Mouse (Mus musculus) heart, embryonic 12.5 days (tissue): Measurements from ENCODE around the gene Ppard. TPM values are rescaled to one million over a fixed set of nuclear protein-coding genes. Genes with fewer than 3 reads are reported as not detected.

Source experiments
- ATAC-seq: fragments of 200-750 bp; cut with Nextera tagmentation; 2 replicates; pipeline ENCODE4 v1.8.0; 2017; ENCODE audit warnings: moderate TSS enrichment, moderate library complexity; ENCODE audit not compliant: insufficient number of reproducible peaks, low FRiP score
- H3K27ac ChIP-seq: fragments of 300-500 bp; sonication (generic); 2 replicates; pipeline ENCODE4 v1.5.1; 2016; ENCODE audit warnings: mild to moderate bottlenecking, moderate library complexity; ENCODE audit not compliant: poor library complexity, severe bottlenecking
- H3K27me3 ChIP-seq: fragments of 300-500 bp; sonication (generic); replicated peaks from 2 replicates; pipeline ENCODE4 v1.6.1; 2016; ENCODE audit warnings: mild to moderate bottlenecking, moderate library complexity
- H3K36me3 ChIP-seq: fragments of 300-500 bp; sonication (generic); 2 replicates; pipeline ENCODE4 v1.6.1; 2016; ENCODE audit warnings: mild to moderate bottlenecking, moderate library complexity
- H3K4me1 ChIP-seq: fragments of 300-500 bp; sonication (generic); replicated peaks from 2 replicates; pipeline ENCODE4 v1.6.1; 2016; ENCODE audit warnings: mild to moderate bottlenecking
- H3K4me2 ChIP-seq: fragments of 300-500 bp; sonication (generic); 2 replicates; pipeline ENCODE4 v1.6.1; 2016; ENCODE audit warnings: mild to moderate bottlenecking, moderate library complexity
- H3K4me3 ChIP-seq: fragments of 300-500 bp; sonication (generic); 2 replicates; pipeline ENCODE4 v1.5.1; 2016; ENCODE audit warnings: mild to moderate bottlenecking
- H3K9ac ChIP-seq: fragments of 300-500 bp; sonication (generic); 2 replicates; pipeline ENCODE4 v1.6.1; 2016; ENCODE audit warnings: mild to moderate bottlenecking, moderate library complexity
- H3K9me3 ChIP-seq: fragments of 300-500 bp; sonication (generic); replicated peaks from 2 replicates; pipeline ENCODE4 v1.6.1; 2016; ENCODE audit warnings: mild to moderate bottlenecking, moderate library complexity
- WGBS: fragments of 180-500 bp; shearing (Covaris S2); methylation state at CpG from one replicate; pipeline ENCODE4 v1.1.7; 2016; 5-methylcytosine and 5-hydroxymethylcytosine counted together
- polyA plus RNA-seq: library from polyadenylated mRNA; unstranded; fragments of >200 nt; fragmentation: Nextera tagmentation; extraction: Ambion mirVana; gene quantifications from 2 replicates; pipeline ENCODE4 v1.2.1, GENCODE M21; 2016

Gene Ppard
- polyA plus RNA-seq, 1 experiment from 2014 or later, result 1.4 TPM

- no peak overlapping the region for H3K9ac ChIP-seq
- no peak overlapping the region for H3K27ac ChIP-seq
- WGBS, result 35% methylated on average over 6 of the region's 6 CpGs
- no peaks in the 10 kb centered on the region for H3K9me3 ChIP-seq
- no peaks in the 10 kb centered on the region for H3K27me3 ChIP-seq
- ATAC-seq, result no peak
- H3K36me3 ChIP-seq, result no peaks in the 10 kb centered on the region
- no peak overlapping the region for H3K4me2 ChIP-seq
- no peak overlapping the region for H3K4me3 ChIP-seq
- H3K4me1 ChIP-seq, result peaks cover 32% of the 10 kb centered on the region
Measured at GRCm38 (mm10) chr17:28272837-28273236, 40.3 kb downstream of the Ppard start.

- H3K27ac ChIP-seq, result no peak overlapping the region
- peaks cover 38% of the 10 kb centered on the region for H3K4me1 ChIP-seq
- 88% methylated on average over 3 of the region's 3 CpGs for WGBS
Measured at GRCm38 (mm10) chr17:28274739-28275138, 42.2 kb downstream of the Ppard start.

GRCm38 (mm10) chr17:28277226-28277625, 44.7 kb downstream of the Ppard start:
- Histone ChIP-seq H3K27me3 (no peaks in the 10 kb centered on the region), H3K4me2 (no peak overlapping the region), H3K4me3 (no peak overlapping the region), H3K36me3 (no peaks in the 10 kb centered on the region), H3K9ac (no peak overlapping the region), H3K27ac (no peak overlapping the region), H3K4me1 (peaks cover 38% of the 10 kb centered on the region), H3K9me3 (no peaks in the 10 kb centered on the region)
- WGBS, result 84% methylated on average over 14 of the region's 14 CpGs
- no peak for ATAC-seq

More at GRCm38 (mm10) chr17:28274739-28275138, 42.2 kb downstream of the Ppard start:
- Histone ChIP-seq H3K27me3 (no peaks in the 10 kb centered on the region), H3K9ac (no peak overlapping the region), H3K36me3 (no peaks in the 10 kb centered on the region), H3K4me2 (no peak overlapping the region), H3K4me3 (no peak overlapping the region), H3K9me3 (no peaks in the 10 kb centered on the region)
- no peak for ATAC-seq

- Histone ChIP-seq H3K27ac (no peak overlapping the region), H3K4me2 (no peak overlapping the region), H3K27me3 (no peaks in the 10 kb centered on the region), H3K4me1 (peaks cover 34% of the 10 kb centered on the region), H3K9me3 (no peaks in the 10 kb centered on the region), H3K9ac (no peak overlapping the region), H3K36me3 (no peaks in the 10 kb centered on the region), H3K4me3 (no peak overlapping the region)
- no peak for ATAC-seq
- 78% methylated on average over 10 of the region's 10 CpGs for WGBS
Measured at GRCm38 (mm10) chr17:28277721-28278120, 45.2 kb downstream of the Ppard start.

- Histone ChIP-seq H3K9me3 (no peaks in the 10 kb centered on the region), H3K9ac (no peak overlapping the region), H3K36me3 (no peaks in the 10 kb centered on the region), H3K4me3 (no peak overlapping the region), H3K4me2 (no peak overlapping the region), H3K27ac (no peak overlapping the region), H3K27me3 (no peaks in the 10 kb centered on the region), H3K4me1 (peaks cover 29% of the 10 kb centered on the region)
- ATAC-seq, result no peak
- WGBS, result 76% methylated on average over 3 of the region's 3 CpGs
Measured at GRCm38 (mm10) chr17:28278156-28278555, 45.7 kb downstream of the Ppard start.

GRCm38 (mm10) chr17:28279236-28279635, 46.7 kb downstream of the Ppard start:
- no peaks in the 10 kb centered on the region for H3K36me3 ChIP-seq
- H3K4me3 ChIP-seq, result no peak overlapping the region
- peaks cover 27% of the 10 kb centered on the region for H3K4me1 ChIP-seq
- 51% methylated on average over 4 of the region's 4 CpGs for WGBS
- no peaks in the 10 kb centered on the region for H3K9me3 ChIP-seq
- ATAC-seq, result no peak
- H3K9ac ChIP-seq, result no peak overlapping the region
- H3K27ac ChIP-seq, result no peak overlapping the region
- H3K4me2 ChIP-seq, result no peak overlapping the region
- H3K27me3 ChIP-seq, result no peaks in the 10 kb centered on the region

GRCm38 (mm10) chr17:28279780-28280422, 47.4 kb downstream of the Ppard start:
- Histone ChIP-seq H3K9me3 (no peaks in the 10 kb centered on the region), H3K4me1 (peaks cover 27% of the 10 kb centered on the region), H3K4me2 (no peak overlapping the region), H3K4me3 (no peak overlapping the region), H3K9ac (0 out of 2 replicates have a peak overlapping the region, but pooled peaks have one; percentile 1), H3K27me3 (no peaks in the 10 kb centered on the region), H3K36me3 (no peaks in the 10 kb centered on the region), H3K27ac (peak overlapping the region; percentile 8; the same call in 1 of the 2 replicates)
- ATAC-seq, result peak; percentile 38; the same call in 1 of the 2 replicates
- WGBS, result 52% methylated on average over 15 of the region's 15 CpGs

GRCm38 (mm10) chr17:28280423-28280800, 47.9 kb downstream of the Ppard start:
- Histone ChIP-seq H3K36me3 (no peaks in the 10 kb centered on the region), H3K9me3 (no peaks in the 10 kb centered on the region), H3K27me3 (no peaks in the 10 kb centered on the region), H3K9ac (0 out of 2 replicates have a peak overlapping the region, but pooled peaks have one; percentile 1), H3K4me1 (peaks cover 27% of the 10 kb centered on the region), H3K27ac (peak overlapping the region; percentile 8; the same call in 1 of the 2 replicates), H3K4me3 (no peak overlapping the region), H3K4me2 (no peak overlapping the region)
- 66% methylated on average over 7 of the region's 7 CpGs for WGBS
- peak; percentile 15; the same call in 1 of the 2 replicates for ATAC-seq

GRCm38 (mm10) chr17:28280831-28281377, 48.4 kb downstream of the Ppard start:
- ATAC-seq, result no peak

GRCm38 (mm10) chr17:28281866-28282441, 49.5 kb downstream of the Ppard start:
- Histone ChIP-seq H3K36me3 (peaks cover under 1% of the 10 kb centered on the region; the same call in 1 of the 2 replicates), H3K9me3 (no peaks in the 10 kb centered on the region), H3K27ac (no peak overlapping the region), H3K4me2 (no peak overlapping the region), H3K4me1 (peaks cover 37% of the 10 kb centered on the region), H3K9ac (no peak overlapping the region), H3K4me3 (no peak overlapping the region), H3K27me3 (no peaks in the 10 kb centered on the region)
- ATAC-seq, result no peak
- 86% methylated on average over 7 of the region's 7 CpGs for WGBS

More at GRCm38 (mm10) chr17:28280831-28281377, 48.4 kb downstream of the Ppard start:
- no peaks in the 10 kb centered on the region for H3K27me3 ChIP-seq
- 0 out of 2 replicates have a peak overlapping the region, but pooled peaks have one; percentile 32 for H3K9ac ChIP-seq
- peaks cover 28% of the 10 kb centered on the region for H3K4me1 ChIP-seq
- no peaks in the 10 kb centered on the region for H3K9me3 ChIP-seq
- WGBS, result 54% methylated on average over 5 of the region's 5 CpGs
- no peaks in the 10 kb centered on the region for H3K36me3 ChIP-seq
- H3K4me2 ChIP-seq, result no peak overlapping the region
- H3K27ac ChIP-seq, result no peak overlapping the region
- H3K4me3 ChIP-seq, result no peak overlapping the region

- Histone ChIP-seq H3K4me1 (peaks cover 49% of the 10 kb centered on the region), H3K27me3 (no peaks in the 10 kb centered on the region), H3K36me3 (peaks cover 4% of the 10 kb centered on the region; the same call in 1 of the 2 replicates), H3K4me2 (no peak overlapping the region), H3K27ac (no peak overlapping the region), H3K9me3 (no peaks in the 10 kb centered on the region), H3K9ac (no peak overlapping the region), H3K4me3 (no peak overlapping the region)
- no peak for ATAC-seq
- 87% methylated on average over 10 of the region's 10 CpGs for WGBS
Measured at GRCm38 (mm10) chr17:28283199-28283598, 50.7 kb downstream of the Ppard start.
